Mouse (Mus musculus) cerebellum, adult (tissue): ENCODE data around the gene Rassf8.
A peak's percentile ranks its signal among the peaks of the same experiment; 100 is the strongest.

ENCODE experiments used
- ATAC-seq: cut with Nextera tagmentation; 2 replicates; pipeline ENCODE4 v1.9.2; 2017; ENCODE audit warnings: mild to moderate bottlenecking, moderate library complexity, mixed read lengths; ENCODE audit not compliant: insufficient number of reproducible peaks, low FRiP score, low TSS enrichment

Rassf8 gene

DNA sequence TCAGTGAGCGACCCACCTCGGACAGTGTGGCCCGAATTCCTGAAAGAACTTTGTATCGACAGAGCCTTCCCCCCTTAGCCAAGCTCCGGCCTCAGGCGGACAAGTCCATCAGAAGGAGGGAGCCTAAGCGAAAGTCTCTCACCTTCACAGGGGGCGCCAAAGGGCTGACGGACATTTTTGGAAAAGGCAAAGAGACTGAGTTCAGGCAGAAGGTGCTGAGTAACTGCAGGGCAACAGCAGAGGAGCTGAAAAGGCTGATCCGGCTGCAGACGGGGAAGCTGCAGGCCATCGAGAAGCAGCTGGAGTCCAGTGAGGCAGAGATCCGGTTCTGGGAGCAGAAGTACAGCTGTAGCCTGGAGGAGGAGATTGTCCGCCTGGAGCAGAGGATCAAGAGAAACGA lies 68.7 kb downstream of the Rassf8 start:
- ATAC-seq: no peak

DNA sequence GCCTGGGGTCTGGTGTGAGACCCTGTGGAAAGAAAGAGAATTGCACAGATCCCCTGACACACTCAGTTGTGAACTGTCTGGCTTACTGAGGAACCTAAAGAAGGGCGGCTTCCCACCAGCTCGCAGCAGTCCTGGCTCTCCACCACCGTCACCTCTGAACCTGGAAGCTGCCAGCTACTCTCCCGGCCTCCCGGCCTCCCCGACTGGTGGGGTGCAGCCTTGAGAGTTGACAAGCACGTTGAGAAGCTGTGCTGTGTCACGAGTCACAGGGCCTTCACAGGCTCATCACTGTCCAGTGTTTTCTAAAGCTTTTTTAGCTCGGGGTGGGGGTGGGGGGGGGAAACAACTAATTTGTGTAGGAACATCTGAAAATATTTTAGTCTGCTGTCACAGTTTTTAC lies 72.6 kb downstream of the Rassf8 start:
- no peak for ATAC-seq

DNA sequence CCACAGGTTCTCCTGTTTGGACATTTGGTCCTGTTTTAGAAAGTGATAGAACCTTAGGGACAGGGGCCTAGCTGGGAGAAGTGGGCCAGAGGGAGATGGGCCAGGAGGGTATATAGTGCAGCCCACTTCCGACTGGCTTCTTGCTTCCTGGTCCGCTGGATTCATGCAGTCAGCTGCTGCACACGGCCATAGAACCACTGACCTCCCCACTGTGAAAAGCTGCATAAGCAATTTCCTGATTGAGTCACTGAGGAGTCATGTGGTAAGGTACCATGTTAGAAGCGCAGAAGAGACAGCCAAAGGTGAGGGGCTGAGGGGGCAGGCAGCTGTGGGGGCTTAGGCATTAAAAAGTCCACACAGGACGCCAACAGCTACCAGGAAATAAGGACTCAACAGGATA lies 75.7 kb downstream of the Rassf8 start:
- ATAC-seq: no peak

DNA sequence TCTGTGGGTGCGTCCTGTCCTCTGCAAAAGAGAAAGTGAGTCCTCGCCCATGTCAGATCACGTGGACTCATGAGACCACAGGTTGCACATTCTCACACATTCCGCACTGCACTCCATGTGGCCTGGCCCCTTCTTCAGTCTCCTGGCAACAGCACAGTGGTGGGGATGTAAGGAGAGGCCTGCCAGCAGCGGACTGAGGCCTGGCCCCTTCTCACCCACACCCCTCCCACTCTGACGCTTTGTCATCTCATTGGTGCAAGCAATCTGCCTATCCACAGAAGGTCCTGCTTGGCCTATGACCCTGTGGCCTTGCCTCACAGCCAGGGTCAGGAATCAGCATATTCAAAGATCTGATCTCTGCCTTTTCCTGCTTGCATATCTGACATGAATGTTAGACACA lies 76.6 kb downstream of the Rassf8 start:
- ATAC-seq: no peak

DNA sequence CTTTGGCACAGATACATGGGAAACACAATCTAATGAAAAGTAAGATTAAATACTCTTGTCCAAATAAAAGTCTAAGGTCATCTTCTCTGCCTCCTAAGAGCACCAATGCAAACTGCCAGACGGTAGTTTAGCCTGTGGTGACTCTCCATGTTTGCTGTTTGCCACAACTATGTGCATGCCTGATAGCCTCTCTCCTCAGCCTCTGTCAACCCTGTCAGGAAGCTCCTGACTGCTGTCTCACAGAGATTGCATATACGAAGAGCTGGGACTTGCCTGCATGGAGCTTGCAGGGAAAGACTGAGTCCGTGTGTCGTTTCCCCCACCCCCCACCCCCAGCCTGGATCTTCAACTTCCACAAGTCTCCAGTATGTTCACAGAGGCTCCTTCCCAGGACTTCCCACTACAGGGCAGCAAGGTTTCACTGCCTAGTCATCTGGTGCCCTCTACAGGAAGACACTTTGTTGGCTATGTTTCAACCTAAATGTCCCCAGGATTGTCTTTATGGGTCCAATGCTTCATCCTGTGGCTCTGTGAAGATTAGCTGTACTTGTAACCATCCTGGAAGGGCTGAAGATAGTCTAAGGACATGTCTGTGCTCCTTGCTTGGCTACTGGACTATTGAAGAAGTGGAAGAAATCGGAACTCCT lies 77.2 kb downstream of the Rassf8 start:
- peak; percentile 55; the same call in 1 of the 2 replicates for ATAC-seq

DNA sequence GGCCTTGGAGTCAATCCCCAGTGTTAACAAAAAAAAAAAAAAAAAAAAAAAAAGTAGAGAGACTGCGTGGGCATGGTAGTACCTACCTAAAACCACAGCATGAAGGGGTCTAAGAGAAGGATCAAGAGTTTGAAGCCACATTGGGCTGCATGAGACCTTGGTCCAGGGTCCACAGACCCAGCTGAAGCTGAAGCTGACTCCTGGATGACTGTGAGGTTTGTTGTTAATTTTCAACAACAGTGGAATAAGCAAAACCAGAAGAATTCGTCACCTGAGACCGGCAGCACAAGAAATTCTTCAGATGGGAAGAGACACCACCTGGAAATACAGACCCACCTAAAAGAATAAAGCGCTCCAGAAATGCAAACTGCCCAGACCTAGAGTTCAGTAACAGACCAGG lies 79.8 kb downstream of the Rassf8 start:
- no peak for ATAC-seq

DNA sequence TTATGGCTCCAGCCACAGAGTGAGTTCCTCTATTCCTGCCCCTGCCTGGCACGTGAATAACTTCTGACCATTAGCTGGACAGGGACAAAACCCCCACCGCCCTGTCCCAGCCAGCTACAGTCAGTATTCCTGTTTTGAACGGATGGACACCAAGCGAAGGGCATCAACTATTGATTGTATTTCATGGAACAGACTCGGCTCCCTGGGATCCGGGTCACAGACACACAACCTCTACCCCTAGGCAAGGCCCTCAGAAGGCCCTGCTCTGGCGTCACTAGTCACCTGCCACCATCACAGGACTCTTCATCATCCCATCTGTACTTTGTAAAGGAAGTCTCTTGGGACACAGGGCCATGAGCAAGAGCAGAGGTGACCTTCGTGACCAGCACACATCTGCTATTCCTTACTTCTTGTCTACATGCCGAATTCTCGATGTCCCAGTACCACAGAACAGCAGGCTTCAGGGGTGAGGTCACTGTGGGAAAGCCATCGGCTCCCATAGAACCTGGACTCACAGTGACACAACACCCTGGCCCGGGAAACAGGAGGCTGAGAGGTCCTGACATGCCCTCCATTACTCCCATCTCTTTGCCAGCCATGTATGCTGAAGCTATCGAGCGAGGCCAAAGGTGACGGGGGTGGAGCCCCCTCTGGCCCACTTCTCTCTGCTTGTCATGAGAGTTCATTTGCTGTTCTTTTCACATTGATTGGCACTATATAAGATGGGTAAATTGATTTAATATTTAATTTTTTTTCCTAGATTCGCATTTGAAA lies 82.7 kb downstream of the Rassf8 start:
- no peak for ATAC-seq

DNA sequence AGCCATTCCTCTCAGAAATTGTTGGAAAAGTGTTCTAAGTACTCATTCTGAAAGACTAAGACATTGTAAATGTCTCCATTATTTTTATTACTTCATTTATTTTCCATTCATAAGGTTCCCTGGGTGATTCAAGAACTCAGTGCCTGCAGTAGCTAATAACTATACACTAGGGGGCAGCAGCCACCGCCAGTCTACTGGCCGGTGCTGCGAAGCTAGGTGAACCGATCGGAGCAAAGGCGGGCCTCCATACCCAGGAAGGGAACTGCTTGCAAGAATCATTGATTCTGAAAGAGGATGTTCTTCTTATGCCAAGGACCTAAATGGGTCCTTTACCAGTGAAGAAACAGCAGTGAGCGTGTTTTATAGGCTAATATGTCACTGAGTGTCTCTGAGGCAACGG lies 83.6 kb downstream of the Rassf8 start:
- peak; percentile 77 for ATAC-seq

DNA sequence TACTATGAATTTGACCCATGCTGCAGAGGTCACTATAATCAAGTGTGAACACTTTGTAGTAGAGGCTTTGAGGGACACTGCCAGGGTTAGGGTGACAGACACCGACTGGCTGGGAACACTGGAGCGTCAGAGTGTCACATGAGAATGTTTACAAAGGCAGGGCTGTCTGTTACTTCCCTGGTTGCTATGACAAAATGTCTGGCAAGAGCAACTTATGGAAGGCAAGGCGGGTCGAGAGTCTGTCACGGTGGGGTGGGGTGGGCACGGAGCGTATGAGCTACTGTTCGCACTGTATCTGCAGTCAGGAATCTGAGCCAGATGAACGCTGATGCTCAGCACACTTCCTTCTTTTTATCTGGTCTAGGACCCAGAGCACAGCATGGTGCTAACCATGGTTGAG lies 84.1 kb downstream of the Rassf8 start:
- ATAC-seq: 0 out of 2 replicates have a peak, but pooled peaks have one; percentile 33

DNA sequence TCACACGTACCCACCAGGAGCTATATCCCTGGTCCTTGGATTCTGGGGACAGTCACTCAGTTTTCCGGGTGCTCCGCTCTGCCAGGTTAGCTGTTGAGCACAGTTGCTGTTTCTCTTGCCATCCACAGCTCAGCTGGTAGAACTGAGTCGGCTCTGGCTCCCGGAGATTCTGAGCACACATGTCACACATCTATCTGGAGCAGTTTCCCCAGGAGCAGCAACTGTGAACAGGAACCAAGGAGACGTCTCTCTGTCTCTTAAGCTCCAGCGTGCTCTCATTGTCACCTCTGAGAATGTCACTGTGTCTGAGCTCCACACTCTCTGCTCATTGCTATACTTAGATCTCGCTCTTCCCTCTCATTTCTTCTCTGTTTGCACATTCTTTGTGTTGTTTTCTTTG lies 86.4 kb downstream of the Rassf8 start:
- no peak for ATAC-seq

DNA sequence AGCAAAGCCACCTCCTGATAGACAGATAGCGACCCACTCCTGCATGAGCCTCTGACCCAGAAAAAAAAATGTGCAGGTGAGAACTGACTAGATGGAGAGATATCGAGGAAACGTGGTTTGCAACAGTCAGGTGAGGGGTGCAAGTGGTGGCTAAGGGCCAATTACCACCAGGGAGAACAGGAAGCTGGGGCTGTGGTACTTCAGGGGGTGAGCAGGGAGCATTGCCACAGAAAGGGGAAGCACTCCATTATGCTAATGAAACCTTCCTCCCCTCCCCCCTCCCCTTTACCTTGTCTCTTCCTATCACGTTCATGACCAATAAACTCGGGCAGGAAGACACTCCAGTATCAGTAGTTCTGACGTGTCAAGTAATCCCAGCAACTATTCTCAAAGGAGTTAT lies 88.8 kb downstream of the Rassf8 start:
- ATAC-seq: no peak

DNA sequence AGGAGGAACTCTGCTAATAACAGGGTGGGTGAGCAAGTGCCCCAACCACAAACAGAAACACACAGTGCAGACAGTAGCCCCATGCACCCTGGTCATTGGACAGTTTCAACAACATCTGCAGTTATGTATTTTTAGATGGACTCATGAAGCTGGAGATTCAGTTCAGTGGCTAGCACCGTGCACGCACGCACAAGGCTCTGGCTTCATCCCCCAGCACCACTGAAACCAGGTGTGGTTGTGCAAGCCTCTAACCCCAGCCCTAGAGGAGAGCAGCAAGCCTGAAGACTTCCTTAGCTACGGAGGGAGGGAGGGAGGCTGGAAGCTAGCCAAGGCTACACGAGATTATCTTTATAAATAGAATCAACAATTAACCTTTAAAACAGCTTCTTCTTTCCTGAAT lies 99.1 kb downstream of the Rassf8 start:
- no peak for ATAC-seq

DNA sequence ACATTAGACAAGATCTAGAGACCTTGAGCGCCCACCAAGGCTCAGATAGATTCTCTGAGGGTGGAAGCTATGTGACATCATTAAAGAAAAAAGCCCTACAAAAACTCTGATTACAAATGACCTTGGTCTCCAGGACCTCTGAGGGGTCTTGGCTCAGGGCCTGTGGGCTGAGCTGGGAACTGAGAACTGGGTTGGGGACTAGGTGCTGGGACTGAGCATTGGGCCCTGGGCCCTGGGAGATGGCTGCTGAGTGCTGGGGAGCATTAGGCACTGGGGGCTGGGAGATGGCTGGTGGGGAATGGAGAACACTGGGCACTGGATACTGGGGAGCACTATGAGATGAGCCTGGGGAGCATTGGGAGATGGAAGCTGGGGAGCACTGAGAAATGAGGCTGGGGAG lies 99.5 kb downstream of the Rassf8 start:
- ATAC-seq: no peak

DNA sequence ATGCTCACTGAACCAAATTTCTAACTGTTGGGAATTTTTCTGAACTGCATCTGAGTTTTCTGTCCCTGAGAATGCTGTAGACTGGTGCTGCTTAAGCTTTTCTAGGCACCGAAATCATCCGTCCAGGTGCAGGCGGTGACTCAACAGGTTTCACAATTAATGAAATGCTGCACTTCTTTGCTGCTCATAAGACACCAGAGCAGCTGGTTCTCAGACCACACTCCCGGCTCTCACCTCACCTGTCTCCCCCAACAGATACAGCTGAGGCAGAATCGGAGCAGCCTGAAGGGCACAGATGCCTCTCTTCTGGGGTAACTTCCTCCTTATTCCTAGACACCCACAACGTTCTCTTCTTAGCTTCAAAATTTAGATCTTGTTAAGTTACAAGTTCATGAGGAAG lies 100.4 kb downstream of the Rassf8 start:
- no peak for ATAC-seq

DNA sequence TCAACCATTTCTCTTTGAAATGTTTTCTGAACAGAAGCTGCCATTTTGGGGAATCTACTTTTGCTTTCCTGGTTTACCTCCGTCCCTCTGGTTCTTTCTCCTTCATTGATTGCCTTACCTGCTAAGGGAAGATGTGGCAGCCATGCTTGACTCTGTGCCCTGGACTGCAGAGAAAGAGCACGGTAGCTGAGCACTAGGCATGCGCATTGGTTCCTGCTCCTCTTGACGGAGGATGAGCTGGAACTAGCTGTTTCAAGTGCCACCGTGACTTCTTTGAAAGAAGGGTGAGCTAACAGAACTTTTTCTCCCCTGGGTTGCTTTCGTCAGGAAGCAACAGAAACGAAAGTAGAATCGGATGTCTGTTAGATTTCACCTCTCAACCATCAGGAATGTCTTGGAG lies 101.1 kb downstream of the Rassf8 start:
- no peak for ATAC-seq

DNA sequence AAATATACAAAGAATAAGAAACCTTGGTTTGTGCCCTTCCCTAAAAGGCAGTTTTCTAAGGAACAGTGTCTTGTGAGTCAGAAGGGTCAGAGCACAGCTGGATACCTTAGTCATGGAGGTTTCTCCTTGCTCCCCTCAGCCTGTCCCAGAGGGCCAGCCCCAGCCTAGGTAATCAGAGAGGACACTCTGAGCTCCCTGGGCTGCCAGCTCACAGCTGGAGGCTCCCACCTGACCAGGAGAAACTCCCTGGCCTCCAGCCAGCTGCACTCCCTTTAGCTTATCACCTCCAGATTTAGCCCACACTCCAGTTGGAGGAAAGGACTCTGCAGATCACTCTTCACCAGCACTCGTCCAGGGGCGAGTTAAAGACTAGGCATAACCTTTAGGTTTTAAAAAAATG lies 104.2 kb downstream of the Rassf8 start:
- no peak for ATAC-seq

DNA sequence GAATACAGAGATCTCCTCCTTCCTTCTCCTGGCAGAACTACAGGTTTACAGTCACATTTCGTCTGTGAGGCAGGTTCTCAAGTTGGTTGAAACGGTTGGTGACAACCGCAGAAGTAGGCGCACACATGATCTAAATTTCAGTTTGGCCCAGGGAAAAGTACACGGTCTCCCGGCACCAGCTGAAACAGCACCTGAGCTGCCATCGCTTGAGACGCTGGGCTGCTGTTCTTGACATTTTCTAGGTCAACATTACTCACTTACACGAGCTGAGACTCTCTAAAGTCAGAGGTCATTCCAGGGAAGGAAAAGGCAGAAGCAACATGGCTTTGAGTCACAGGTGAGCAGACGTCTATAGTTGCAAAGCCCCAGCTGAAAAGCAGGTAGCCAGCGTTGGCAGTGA lies 105.4 kb downstream of the Rassf8 start:
- ATAC-seq: no peak

DNA sequence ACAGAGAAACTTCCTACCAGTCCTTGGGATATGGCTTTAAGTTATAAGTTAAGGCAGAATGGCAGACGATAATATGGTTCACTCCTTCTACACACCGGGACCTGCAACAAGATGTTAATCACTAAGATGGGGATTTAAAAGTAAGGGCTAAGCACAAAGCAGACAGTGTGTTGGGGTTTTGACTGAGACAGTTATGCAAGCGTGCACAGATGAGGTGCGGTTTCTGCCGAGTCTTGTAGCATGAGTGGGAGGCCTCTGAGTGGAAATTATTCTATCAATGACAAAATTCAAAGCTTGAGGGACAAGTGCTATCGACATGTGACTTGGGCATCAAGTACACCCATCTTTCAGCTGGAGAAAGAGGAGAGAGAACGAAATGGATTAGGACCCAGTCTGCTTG lies 106.2 kb downstream of the Rassf8 start:
- ATAC-seq: no peak

DNA sequence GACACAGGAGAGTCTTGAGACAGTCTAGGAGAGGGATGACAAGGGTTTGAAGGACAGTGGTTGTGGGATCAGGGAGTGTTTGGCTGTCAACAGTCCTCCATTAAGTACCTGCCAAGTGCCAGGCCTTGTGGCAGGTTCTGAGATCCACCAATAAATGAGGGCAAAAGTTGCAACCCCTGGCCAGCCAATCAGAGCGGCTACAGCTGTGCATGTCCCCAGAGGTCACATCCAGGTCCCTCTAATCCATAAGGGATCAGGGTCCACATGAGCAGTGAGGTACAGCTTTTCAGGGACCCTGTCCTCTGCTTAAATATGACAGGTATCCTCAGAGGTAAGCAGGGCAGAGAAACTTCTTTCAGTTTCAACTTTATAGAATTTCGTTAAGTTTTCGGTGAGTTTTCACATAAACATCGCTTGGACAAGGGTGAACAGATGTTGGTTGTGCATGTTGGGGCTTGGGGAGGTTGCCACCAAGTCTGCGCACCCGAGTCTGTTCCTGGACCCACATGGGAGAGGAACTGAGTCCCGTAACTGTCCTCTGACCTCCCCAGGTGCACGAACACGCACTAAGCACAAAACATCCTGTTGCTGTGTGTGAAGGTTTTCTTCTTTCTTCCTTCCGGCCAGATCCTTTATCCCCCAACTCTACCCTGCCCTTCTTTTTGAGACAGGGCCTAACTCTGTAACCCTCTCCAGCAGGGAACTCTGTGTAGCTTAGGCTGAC lies 107.0 kb downstream of the Rassf8 start:
- ATAC-seq: no peak

DNA sequence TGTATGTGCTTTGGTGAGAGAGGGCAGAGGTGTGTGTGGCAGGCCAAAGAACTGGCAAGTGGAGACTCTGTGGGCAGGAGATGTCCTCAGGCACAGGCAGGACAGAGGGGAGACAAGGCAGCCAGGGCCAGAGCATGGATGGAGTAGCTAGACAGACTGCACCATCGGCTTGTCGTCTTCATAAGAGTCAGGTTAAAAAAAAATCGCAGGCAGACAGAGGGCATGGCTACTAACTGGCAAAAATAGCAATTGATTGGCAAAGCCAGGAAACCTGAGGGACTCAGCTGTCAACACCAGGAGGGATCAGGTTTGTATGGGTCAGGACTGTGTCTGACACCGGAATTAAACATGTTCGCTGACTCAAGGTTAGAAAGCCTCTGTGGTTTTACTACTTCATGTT lies 108.2 kb downstream of the Rassf8 start:
- 0 out of 2 replicates have a peak, but pooled peaks have one; percentile 13 for ATAC-seq

DNA sequence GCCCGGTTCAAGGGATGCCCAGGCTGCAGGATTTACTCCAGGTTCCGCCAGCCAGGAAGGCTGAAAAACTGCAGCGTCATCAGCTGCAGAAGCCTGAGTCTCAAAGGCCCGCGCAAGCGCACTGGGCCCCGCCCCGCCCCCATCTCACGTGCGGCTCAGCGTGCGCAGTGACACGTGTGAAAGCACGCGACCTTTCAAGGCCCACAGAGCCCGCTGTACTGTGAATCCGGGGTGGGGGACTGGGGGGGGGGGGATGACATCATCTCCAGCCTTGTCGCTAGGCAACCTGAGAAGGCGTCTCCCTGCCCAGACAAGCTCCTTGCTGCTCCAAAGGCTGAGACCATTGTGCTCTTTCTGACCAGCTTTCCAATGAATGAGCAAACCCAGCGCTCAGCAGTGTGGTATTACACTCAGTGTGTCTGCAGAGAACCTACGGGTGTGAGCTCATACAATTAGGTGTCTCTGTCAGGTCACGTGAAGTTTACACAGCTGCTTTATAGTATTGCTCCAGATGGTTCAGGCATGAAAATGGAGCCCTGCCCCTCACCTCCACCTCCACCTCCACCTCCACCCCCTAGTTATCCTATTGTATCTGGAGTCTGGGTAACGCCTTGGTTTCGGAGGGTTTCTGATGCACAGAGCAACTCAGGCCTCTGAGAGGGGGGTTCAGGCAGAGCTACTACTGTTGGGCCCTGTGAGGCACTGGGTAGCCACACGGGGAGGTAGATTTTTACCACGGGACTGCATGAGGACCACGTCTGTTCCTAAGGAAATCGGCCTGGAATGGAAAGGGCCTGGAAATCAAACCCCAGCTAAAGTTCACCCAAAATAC lies 109.4 kb downstream of the Rassf8 start:
- peak; percentile 74 for ATAC-seq
